Mouse (Mus musculus) C2C12 (cell line): Measurements from ENCODE around the gene Slc25a12.

Source experiments
- CTCF ChIP-seq: IDR thresholded peaks from one replicate; pipeline ENCODE4 v1.5.1; 2011; ENCODE audit not compliant: control insufficient read depth, insufficient read depth, insufficient read length
- MAX ChIP-seq: IDR thresholded peaks from one replicate; pipeline ENCODE4 v1.6.1; 2011; ENCODE audit warnings: mild to moderate bottlenecking, control low read depth
- MYOG ChIP-seq: IDR thresholded peaks from one replicate; pipeline ENCODE4 v1.6.1; 2011; ENCODE audit not compliant: control insufficient read depth, insufficient read length; ENCODE audit errors: extremely low read depth

GRCm38 (mm10) chr2:71326766-71327464, 40.6 kb downstream of the Slc25a12 start:
- no peak for TF ChIP-seq MYOG
- TF ChIP-seq MAX = no peak
- TF ChIP-seq CTCF = no peak
